Mouse (Mus musculus) lung, adult 2 months (tissue): Measurements from ENCODE around the gene Gtf2i. TPM values are rescaled to one million over a fixed set of nuclear protein-coding genes. Genes with fewer than 3 reads are reported as not detected.
A peak's percentile ranks its signal among the peaks of the same experiment; 100 is the strongest.

Experiments
- DNase-seq: peaks from one replicate; pipeline ENCODE4 v3.0.0; 2022
- H3K4me1 ChIP-seq: fragments of 200-500 bp; 2 replicates; pipeline ENCODE4 v1.6.1; 2011; ENCODE audit warnings: low read length; ENCODE audit not compliant: control insufficient read depth, insufficient read depth
- H3K4me3 ChIP-seq: fragments of 200-500 bp; replicated peaks from 2 replicates; pipeline ENCODE3; 2011; ENCODE audit warnings: low read depth, mild to moderate bottlenecking, control low read depth, low read length; ENCODE audit errors: extremely low read depth
- CTCF ChIP-seq: fragments of 200-500 bp; IDR thresholded peaks from 2 replicates; pipeline ENCODE4 v1.5.1; 2011; ENCODE audit warnings: mild to moderate bottlenecking, low read length, control low read depth; ENCODE audit not compliant: insufficient read depth
- POLR2A ChIP-seq: fragments of 200-500 bp; IDR thresholded peaks from 2 replicates; pipeline ENCODE4 v1.6.1; 2011; ENCODE audit warnings: low read depth, mild to moderate bottlenecking, control low read depth, low read length, borderline replicate concordance; ENCODE audit errors: extremely low read depth
- WGBS: fragments of 180-500 bp; shearing (Covaris S2); methylation state at CpG from one replicate; pipeline ENCODE4 v1.1.7; 2018; 5-methylcytosine and 5-hydroxymethylcytosine counted together
- polyA plus RNA-seq: library from polyadenylated mRNA; depleted of rRNA; stranded (reverse); fragments of >200 nt; gene quantifications from 2 replicates; pipeline ENCODE4 v1.2.3, GENCODE M21; 2012

Gtf2i gene
- polyA plus RNA-seq, 1 experiment: 79.5 TPM

DNA sequence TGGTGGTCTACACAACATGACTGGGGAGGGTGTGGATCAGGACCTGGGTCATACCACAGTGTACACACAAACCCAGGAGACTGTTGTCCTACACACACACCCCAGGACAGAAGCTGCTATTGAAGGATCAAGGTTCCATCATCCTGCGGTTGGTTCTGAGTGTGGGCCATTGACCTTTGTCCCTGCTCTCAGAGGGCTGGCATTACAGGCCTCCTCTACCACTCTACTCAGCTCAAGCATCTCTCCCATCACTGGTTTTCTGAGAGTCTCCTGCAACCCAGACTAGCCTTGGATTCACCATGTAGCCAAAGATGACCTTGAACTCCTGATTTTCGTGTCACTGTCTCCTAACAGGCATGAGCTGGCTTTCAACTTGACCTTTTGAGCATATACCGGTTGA, 78.3 kb downstream of the Gtf2i start:
- WGBS: 70% methylated on average over 3 of the region's 3 CpGs
- H3K4me3 ChIP-seq: no peak overlapping the region
- no peak for DNase-seq
- peaks cover 29% of the 10 kb centered on the region for H3K4me1 ChIP-seq
- TF ChIP-seq CTCF: no peak
- TF ChIP-seq POLR2A: no peak

DNA sequence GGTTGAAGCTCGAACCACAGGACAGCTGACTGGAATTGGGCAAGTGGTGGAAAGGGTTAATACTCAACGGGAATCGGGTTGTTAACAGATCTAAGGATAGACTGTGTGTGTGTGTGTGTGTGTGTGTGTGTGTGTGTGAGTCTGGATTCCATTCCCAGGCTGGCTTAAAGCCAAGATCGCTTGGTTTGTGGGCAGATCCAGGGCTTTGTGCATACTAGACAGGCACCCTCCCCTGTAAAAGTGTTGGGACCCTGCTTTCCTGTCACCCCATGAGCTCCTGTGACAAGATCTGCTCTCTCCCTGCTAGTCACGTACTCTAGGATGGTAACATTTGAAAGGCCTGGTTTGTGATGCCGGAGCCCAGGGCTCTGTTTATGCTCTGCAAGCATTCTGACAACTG, 79.4 kb downstream of the Gtf2i start:
- WGBS: 21% methylated on average over 6 of the region's 6 CpGs
- Histone ChIP-seq H3K4me3 (no peak overlapping the region), H3K4me1 (peaks cover 29% of the 10 kb centered on the region)
- TF ChIP-seq CTCF: no peak
- no peak for TF ChIP-seq POLR2A
- DNase-seq: no peak

DNA sequence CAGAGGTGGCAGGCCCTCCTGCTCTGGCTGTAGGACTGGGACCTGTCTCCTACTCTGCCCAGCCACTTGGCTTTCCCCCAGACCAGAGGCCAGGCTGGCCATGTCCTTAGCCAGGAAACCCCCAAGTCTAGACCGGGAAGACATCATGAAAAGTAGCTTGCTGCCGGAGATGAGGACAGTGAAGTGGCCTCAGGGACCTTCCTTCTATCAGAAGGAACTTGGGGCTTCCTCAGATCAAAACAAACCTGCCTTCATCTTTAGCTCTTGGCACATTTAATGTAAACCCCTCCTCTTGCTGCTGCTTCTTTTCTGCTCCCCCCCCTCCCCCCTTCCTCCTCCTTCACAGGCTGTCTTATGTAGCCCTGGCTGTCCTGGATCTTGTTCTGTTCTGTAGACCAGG, 80.4 kb downstream of the Gtf2i start:
- Histone ChIP-seq H3K4me1 (peaks cover 29% of the 10 kb centered on the region), H3K4me3 (no peak overlapping the region)
- 33% methylated on average over 2 of the region's 2 CpGs for WGBS
- DNase-seq: no peak
- TF ChIP-seq CTCF (no peak), POLR2A (no peak)

DNA sequence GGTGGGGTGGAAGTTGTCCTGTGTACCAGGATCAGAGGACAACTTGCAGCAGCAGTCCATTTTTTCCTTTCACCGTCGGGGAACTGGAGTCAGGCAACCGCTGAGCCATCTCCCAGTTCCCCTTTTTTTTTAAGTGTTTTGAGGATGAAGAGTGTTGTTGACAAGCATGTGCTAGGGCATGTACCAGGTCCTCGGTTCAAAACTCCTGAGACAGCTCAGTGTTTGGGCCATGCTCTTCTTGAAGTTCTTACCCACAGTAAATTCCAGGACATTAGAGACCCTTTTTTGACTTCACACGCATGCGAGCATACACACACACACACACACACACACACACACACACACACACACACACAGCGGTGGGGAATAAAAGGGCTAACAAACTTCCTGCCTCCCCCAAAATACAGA, 81.3 kb downstream of the Gtf2i start:
- no peak for TF ChIP-seq CTCF
- TF ChIP-seq POLR2A: no peak
- Histone ChIP-seq H3K4me1 (peaks cover 29% of the 10 kb centered on the region), H3K4me3 (no peak overlapping the region)
- WGBS: 16% methylated on average over 7 of the region's 7 CpGs
- DNase-seq: no peak

DNA sequence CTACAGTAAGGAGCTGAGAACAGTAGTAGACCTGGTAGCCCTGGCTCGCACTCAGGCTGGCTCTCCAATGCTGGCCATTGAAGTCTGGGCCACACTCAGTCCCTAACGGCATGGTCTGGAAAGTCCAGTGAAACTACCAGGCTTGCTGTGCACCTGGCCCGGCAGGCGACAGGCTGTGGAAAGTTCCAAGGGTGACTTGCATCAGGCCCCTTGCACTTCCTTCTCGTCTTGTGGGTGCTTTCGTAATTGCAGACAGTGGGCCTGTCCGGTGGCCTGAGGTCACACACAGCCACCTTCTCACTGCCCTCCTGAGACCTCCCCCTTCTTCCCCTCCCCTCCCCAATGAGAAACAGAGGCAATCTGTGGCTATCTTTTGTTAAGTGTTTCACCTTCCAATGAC, 82.0 kb downstream of the Gtf2i start:
- DNase-seq: peak; percentile 59
- TF ChIP-seq POLR2A (peak; percentile 62; the same call in 1 of the 2 replicates), CTCF (no peak)
- WGBS: 9% methylated on average over 7 of the region's 7 CpGs
- H3K4me3 ChIP-seq: no peak overlapping the region
- H3K4me1 ChIP-seq: peaks cover 31% of the 10 kb centered on the region

DNA sequence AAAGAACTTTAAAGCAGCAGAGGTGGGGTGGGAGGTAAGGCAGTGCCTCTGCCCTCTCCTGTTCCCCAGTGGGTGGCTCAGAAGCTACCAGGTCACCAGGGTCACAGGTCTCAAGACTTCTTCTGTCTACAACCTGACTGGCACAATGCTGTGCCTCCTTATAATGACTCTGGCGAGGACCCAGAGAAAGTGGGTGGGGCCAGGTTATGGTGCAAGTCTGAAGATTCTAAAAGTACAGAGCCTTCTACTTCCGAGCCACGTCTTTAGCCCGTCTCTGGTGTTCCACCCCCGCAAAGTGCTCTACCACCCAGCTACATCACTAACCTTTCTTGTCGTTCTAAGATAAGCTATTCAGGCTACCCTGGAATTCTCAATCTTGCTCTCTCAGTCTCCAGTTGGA, 82.4 kb downstream of the Gtf2i start:
- peak; percentile 54 for DNase-seq
- Histone ChIP-seq H3K4me3 (no peak overlapping the region), H3K4me1 (peaks cover 33% of the 10 kb centered on the region)
- TF ChIP-seq CTCF (no peak), POLR2A (peak; percentile 17; the same call in 1 of the 2 replicates)
- 27% methylated on average over 6 of the region's 6 CpGs for WGBS

DNA sequence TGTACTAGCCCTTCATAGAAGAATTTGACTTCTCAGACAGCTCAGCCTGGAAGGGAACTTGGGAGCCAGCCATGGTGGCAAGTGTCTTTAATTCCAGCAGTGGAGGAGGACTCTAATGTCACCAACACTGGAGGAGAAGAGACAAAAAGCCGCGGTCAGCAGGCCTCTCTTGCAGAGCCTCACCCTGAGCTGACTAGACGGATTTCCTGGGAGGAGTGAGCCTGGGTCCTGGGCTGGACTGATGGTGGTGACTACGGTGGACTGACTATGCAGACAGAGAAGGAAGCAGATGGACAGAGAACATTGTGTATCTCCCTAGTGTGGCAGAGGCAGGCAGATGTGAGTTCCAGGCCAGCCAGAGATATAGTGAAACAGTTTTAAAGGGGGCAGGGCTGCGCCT, 83.2 kb downstream of the Gtf2i start:
- WGBS: 43% methylated on average over 5 of the region's 5 CpGs
- no peak overlapping the region for H3K4me3 ChIP-seq
- no peak for DNase-seq
- peaks cover 37% of the 10 kb centered on the region for H3K4me1 ChIP-seq
- no peak for TF ChIP-seq CTCF
- no peak for TF ChIP-seq POLR2A

DNA sequence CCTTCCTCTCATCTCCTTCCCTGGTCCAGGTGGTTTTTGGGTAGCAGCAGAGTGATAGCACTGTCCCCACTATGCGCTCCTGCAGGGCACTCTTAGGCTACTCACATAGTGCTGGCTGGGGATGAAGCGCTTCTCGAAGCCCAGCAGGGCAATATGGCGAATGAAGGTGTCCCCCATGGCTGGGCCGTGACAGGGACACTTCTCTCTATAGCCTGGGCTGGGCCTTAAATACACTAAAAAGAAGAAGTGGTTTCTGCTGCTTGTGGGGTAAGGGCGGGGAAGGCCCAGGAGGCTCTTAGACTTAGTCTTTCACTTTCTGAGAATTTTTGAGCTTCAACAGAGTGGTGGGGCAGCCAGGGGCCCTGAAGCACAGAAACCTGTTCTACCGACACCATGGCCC, 85.2 kb downstream of the Gtf2i start, which contains the start of gene Ncf1:
Gene Ncf1 (minus strand): TSS at position 235 of the 400 bp plus-strand sequence.
- peak within 1 kb of the TSS; percentile 58 for H3K4me3 ChIP-seq
- H3K4me1 ChIP-seq: peaks cover 25% of the 10 kb centered on the region
- 75% methylated on average over 7 of the region's 7 CpGs for WGBS
- TF ChIP-seq POLR2A: peak; percentile 55; the same call in 1 of the 2 replicates
- no peak for TF ChIP-seq CTCF
- DNase-seq: peak; percentile 48

DNA sequence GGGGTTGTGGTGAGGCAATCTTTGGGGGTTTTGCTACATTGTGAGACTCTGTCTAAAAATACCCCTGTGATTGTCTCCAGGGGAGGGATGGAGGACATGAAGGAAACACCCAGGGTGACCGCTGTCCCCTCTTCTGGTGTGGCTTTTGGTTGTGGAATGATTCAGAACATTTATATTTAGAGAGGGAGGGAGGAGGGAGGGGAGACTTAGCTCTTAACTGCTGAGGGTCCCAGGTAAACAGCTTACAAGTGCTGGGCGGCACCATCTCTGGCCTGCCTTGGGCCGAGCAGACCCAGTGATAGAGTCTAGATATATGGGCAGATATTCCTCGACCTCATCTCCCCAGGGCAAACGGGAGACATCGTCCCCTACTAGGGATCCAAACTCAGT, 86.3 kb downstream of the Gtf2i start:
- peak; percentile 44 for DNase-seq
- Histone ChIP-seq H3K4me3 (peak overlapping the region; percentile 25), H3K4me1 (peaks cover 18% of the 10 kb centered on the region)
- TF ChIP-seq POLR2A: no peak
- no peak for TF ChIP-seq CTCF
- WGBS: 49% methylated on average over 6 of the region's 6 CpGs

DNA sequence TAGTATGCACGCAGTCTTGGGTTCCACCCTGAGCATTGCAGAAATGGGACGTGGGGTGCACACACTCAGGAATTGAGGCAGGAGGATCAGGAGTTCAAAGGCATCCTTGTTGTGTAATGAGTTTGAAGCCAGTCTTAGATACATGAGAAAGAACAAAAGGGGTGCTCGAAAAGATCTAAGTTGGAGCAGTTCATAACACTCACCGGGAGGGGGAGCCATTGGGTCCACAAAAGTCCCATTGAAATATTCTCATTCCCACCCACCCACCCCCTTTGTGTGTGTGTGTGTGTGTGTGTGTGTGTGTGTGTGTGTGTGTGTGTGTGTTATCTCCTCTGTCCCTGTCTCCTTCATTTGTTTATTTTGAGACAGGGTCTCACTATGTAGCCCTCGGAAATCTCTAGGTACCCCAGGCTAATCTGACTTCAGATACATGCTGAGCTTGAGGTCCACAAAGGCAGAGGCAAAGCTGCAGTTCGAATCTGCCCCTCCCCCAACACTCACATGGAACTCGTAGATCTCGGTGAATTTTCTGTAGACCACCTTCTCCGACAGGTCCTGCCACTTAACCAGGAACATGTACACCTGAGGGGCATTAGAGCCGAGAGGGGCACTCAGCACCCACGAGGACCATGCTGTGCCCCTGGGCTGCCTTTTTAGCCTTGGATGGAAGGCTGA, 86.8 kb downstream of the Gtf2i start:
- peak; percentile 41 for DNase-seq
- Histone ChIP-seq H3K4me3 (peak overlapping the region; percentile 22), H3K4me1 (peaks cover 15% of the 10 kb centered on the region)
- 40% methylated on average over 11 of the region's 11 CpGs for WGBS
- 0 out of 2 replicates have a peak, but pooled peaks have one; percentile 21 for TF ChIP-seq CTCF
- TF ChIP-seq POLR2A: no peak
